Mouse (Mus musculus) hindbrain, postnatal 0 days (tissue): Measurements from ENCODE around the gene Slc22a14. TPM values are rescaled to one million over a fixed set of nuclear protein-coding genes. Genes with fewer than 3 reads are reported as not detected.

ENCODE experiments used
- ATAC-seq: fragments of 200-750 bp; cut with Nextera tagmentation; 2 replicates; pipeline ENCODE4 v1.8.0; 2017; ENCODE audit warnings: mild to moderate bottlenecking, moderate TSS enrichment, moderate library complexity
- DNase-seq: peaks from one replicate; pipeline ENCODE4 v3.0.0-alpha.2; 2015; ENCODE audit warnings: low spot score
- H3K27ac ChIP-seq: fragments of 300-500 bp; sonication (generic); 2 replicates; pipeline ENCODE4 v1.5.1; 2014; ENCODE audit warnings: mild to moderate bottlenecking
- H3K27me3 ChIP-seq: fragments of 300-500 bp; sonication (generic); 2 replicates; pipeline ENCODE4 v1.6.1; 2014; ENCODE audit warnings: low read length, mixed read lengths; ENCODE audit not compliant: insufficient read depth
- H3K36me3 ChIP-seq: fragments of 300-500 bp; sonication (generic); 2 replicates; pipeline ENCODE4 v1.6.1; 2014; ENCODE audit warnings: low read length, mixed read lengths; ENCODE audit not compliant: insufficient read depth
- H3K4me1 ChIP-seq: fragments of 300-500 bp; sonication (generic); 2 replicates; pipeline ENCODE4 v1.6.1; 2014; ENCODE audit warnings: antibody characterized with exemption, low read length, mixed read lengths; ENCODE audit not compliant: insufficient read depth
- H3K4me2 ChIP-seq: fragments of 300-500 bp; sonication (generic); 2 replicates; pipeline ENCODE4 v1.6.1; 2014; ENCODE audit warnings: low read depth, mild to moderate bottlenecking, low read length, moderate library complexity, mixed read lengths
- H3K4me3 ChIP-seq: fragments of 300-500 bp; sonication (generic); 2 replicates; pipeline ENCODE4 v1.5.1; 2014; ENCODE audit warnings: low read length
- H3K9ac ChIP-seq: fragments of 300-500 bp; sonication (generic); replicated peaks from 2 replicates; pipeline ENCODE4 v1.6.1; 2014; ENCODE audit warnings: mild to moderate bottlenecking, low read length, moderate library complexity, mixed read lengths
- H3K9me3 ChIP-seq: fragments of 300-500 bp; sonication (generic); 2 replicates; pipeline ENCODE4 v1.6.1; 2016; ENCODE audit warnings: low read length, mixed read lengths
- CTCF ChIP-seq: IDR thresholded peaks from 2 replicates; pipeline ENCODE4 v1.5.1; 2016; ENCODE audit warnings: antibody characterized with exemption, control low read depth, low read depth
- WGBS: fragments of 180-500 bp; shearing (Covaris S2); extraction: QIAGEN DNeasy Blood & Tissue Kit; methylation state at CpG from one replicate; pipeline ENCODE4 v1.1.7; 2014; 5-methylcytosine and 5-hydroxymethylcytosine counted together
- polyA plus RNA-seq: library from polyadenylated mRNA; unstranded; fragments of >200 nt; fragmentation: Nextera tagmentation; extraction: Ambion mirVana; gene quantifications from 2 replicates; pipeline ENCODE4 v1.2.1, GENCODE M21; 2015
- total RNA-seq: library from RNA; depleted of rRNA; stranded (reverse); fragments of >200 nt; gene quantifications from 2 replicates; pipeline ENCODE4 v1.2.3, GENCODE M21; 2014

Slc22a14 gene
- total and polyA plus RNA-seq, 2 experiments from 2014 or later = not detected

DNA sequence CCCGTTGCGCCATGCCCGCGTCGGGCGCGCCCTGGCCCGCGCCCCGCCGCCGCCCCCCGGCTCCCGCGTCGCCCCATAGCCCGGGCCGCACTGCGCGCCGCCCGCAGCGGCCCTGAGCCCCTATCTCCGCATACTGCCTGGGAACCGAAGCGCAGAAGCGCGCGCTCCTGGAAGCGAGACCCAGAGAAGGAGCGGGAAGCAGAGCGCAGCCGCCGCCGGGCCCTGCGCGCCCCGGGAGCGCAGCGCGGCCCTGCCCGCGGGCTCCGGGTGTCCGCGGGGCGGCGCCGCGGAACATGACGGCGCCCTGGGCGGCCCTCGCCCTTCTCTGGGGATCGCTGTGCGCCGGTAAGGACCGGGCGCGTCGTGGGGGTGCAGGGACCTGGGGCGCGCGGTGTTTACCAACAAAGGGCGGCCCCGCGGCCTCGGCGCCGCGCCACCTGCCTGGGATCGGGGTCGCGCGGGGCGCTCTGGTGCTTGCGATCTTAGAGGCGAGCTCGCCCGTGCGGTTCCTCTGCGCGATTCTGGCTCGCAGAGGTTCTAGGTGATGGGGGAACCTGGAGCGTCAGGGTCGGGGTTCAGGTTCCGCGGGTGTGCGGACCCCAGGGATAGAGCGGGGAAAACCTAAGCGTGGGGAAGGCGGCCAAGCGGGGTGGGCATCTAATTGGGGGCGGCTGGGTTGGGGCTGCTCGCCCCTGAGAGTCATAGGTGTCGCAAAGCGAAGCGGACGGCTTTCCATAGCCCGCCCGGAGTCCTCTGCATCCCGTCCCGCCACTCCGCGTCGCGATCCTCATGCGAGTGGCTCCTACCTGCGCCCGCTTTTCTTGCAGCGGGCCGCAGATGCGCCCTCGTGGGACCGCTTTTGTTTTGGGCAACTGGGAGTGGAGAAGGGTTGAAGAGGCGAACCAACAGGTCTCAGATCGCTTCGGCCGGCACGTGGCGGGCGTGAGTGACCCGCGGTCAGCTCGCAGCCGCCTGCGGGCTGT lies 37.2 kb upstream of the Slc22a14 start:
- ATAC-seq (no peak), DNase-seq (peak; percentile 69)
- peak overlapping the region; percentile 77 for H3K4me2 ChIP-seq
- peak overlapping the region; percentile 75 for H3K4me3 ChIP-seq
- no peaks in the 10 kb centered on the region for H3K36me3 ChIP-seq
- under 1% methylated on average over 110 of the region's 127 CpGs for whole genome bisulfite sequencing
- no peaks in the 10 kb centered on the region for H3K27me3 ChIP-seq
- no peaks in the 10 kb centered on the region for H3K9me3 ChIP-seq
- H3K9ac ChIP-seq = peak overlapping the region; percentile 100
- no peak for TF ChIP-seq CTCF
- H3K27ac ChIP-seq = peak overlapping the region; percentile 99
- peaks cover 13% of the 10 kb centered on the region for H3K4me1 ChIP-seq

DNA sequence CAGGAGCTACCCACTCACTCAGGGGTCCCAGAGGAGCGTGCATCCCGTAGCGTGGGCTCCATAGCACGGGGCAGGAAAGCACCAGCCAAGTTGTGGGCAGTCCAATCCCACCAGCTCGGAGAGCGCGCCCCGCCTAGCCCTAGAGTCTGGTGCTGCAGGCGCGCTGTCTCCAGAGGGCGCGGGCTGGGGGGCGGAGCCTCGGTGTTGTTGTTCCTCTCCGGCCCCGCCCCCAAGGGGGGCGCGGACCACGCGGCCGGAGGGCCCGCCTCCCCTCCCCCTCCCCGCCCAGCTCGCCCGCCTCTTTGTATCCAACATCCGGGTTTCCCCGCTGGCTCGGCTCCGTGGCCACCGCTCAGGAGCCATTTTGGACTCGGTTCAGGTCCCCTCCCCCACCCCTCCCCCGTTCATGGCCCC lies 36.5 kb upstream of the Slc22a14 start, which contains the start of gene Acvr2b:
TSS of gene Acvr2b (plus strand) at position 318 of the 414 bp plus-strand sequence.
- H3K4me1 ChIP-seq = peaks cover 13% of the 10 kb centered on the region
- 0% methylated on average over 19 of the region's 32 CpGs for WGBS
- peak; percentile 99 for DNase-seq
- H3K4me3 ChIP-seq = peak within 1 kb of the TSS; percentile 75
- ATAC-seq = peak; percentile 96
- peak within 1 kb of the TSS; percentile 100 for H3K9ac ChIP-seq
- peak; percentile 62 for TF ChIP-seq CTCF
- H3K27me3 ChIP-seq = no peaks in the 10 kb centered on the region
- H3K9me3 ChIP-seq = no peaks in the 10 kb centered on the region
- H3K27ac ChIP-seq = peak within 1 kb of the TSS; percentile 99
- H3K36me3 ChIP-seq = no peaks in the 10 kb centered on the region
- H3K4me2 ChIP-seq = peak within 1 kb of the TSS; percentile 77

DNA sequence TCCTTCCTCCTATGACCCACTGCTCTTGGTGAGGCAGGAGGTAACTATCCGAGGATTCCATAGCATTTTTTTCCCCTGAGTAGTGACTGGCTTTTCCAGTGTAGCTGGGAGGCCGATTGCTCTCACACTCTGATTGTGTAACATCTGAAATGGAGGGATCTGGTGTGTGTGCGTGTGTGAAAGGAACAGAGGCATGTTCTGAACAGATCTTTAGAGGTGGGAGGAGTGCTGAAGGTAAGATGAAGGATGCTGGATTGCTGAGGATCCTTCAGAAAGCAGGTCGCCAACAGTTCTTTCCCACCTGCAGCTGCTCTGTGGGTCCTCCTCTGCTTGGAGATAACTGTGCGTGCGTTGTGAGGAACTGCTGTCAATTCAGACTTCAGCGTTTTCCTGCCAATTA lies 36.0 kb upstream of the Slc22a14 start:
- no peak for ATAC-seq

DNA sequence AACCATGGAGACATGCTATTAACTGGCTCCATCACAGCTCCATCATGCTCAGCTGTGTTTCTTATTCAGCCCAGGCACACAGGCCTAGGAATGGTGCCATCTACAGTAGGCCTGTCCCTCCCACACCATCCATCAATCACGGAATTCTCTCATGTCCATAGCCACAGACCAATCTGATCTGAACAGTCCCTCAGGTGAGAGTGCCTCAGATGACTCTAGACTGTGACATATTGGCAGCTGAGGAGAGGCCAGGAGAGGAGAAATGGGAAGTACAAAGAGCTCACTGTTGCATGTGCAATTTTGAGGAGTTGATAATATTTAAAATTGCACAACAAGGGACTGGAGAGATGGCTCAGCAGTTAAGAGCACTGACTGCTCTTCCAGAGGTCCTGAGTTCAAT lies 29.5 kb upstream of the Slc22a14 start:
- Histone ChIP-seq H3K36me3 (no peaks in the 10 kb centered on the region), H3K4me2 (no peak overlapping the region), H3K4me1 (no peaks in the 10 kb centered on the region), H3K9ac (no peak overlapping the region), H3K9me3 (no peaks in the 10 kb centered on the region), H3K4me3 (no peak overlapping the region), H3K27ac (no peak overlapping the region), H3K27me3 (no peaks in the 10 kb centered on the region)
- no peak for TF ChIP-seq CTCF
- DNase-seq (no peak), ATAC-seq (no peak)
- 76% methylated on average over 1 of the region's 1 CpGs for WGBS

More for the DNA sequence above, 36.0 kb upstream of the Slc22a14 start:
- H3K9ac ChIP-seq = peak overlapping the region; percentile 100; the same call in 1 of the 2 replicates
- DNase-seq = no peak
- no peaks in the 10 kb centered on the region for H3K27me3 ChIP-seq
- H3K4me1 ChIP-seq = peaks cover 13% of the 10 kb centered on the region
- peak overlapping the region; percentile 75 for H3K4me3 ChIP-seq
- no peaks in the 10 kb centered on the region for H3K36me3 ChIP-seq
- no peak for TF ChIP-seq CTCF
- H3K27ac ChIP-seq = peak overlapping the region; percentile 99; the same call in 1 of the 2 replicates
- no peaks in the 10 kb centered on the region for H3K9me3 ChIP-seq
- 2% methylated on average over 7 of the region's 7 CpGs for WGBS
- H3K4me2 ChIP-seq = peak overlapping the region; percentile 77

DNA sequence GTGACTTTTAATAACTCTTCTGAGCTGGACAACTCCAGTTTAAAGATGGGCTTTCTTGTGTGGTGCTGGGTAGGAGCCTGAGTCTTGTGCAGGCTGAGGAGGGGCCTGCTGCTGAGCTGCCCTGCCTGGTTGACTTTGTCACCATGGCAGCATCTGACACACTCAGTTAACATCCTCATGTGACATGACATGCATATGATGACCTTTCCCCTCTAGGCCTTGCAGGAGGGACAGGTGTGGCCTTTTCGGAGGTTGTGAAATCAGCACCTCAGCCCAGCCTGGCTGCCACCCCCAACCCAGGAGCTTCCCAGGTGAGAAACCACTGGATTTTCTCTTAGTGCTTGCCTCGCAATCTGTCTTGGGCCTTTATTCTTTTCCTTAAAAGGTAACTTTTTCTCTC lies 24.9 kb upstream of the Slc22a14 start:
- ATAC-seq (no peak), DNase-seq (no peak)
- WGBS = 97% methylated on average over 2 of the region's 2 CpGs
- Histone ChIP-seq H3K27ac (no peak overlapping the region), H3K4me2 (no peak overlapping the region), H3K9ac (no peak overlapping the region), H3K27me3 (no peaks in the 10 kb centered on the region), H3K4me3 (no peak overlapping the region), H3K4me1 (no peaks in the 10 kb centered on the region), H3K36me3 (no peaks in the 10 kb centered on the region), H3K9me3 (no peaks in the 10 kb centered on the region)
- TF ChIP-seq CTCF = no peak

DNA sequence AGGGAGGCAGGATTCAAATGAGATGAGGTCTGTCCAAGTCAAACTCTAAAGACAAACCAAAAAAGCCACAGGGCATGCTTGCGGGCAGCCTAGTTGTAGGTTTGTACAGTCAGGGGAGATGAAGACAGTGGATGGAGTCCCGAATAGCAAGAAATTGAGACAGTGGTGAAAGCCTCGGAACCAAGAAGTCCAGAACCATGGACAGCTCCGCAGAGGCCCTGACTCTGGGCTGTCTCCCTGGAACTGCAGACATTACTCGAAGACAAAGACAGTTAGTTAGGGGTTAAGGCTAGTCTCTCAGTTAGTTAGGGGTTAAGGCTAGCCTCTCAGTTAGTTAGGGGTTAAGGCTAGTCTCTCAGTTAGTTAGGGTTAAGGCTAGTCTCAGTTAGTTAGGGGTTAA lies 23.6 kb upstream of the Slc22a14 start:
- no peaks in the 10 kb centered on the region for H3K27me3 ChIP-seq
- no peaks in the 10 kb centered on the region for H3K4me1 ChIP-seq
- TF ChIP-seq CTCF = no peak
- no peak for ATAC-seq
- H3K9ac ChIP-seq = no peak overlapping the region
- DNase-seq = no peak
- H3K9me3 ChIP-seq = no peaks in the 10 kb centered on the region
- 66% methylated on average over 5 of the region's 5 CpGs for WGBS
- H3K4me2 ChIP-seq = no peak overlapping the region
- H3K36me3 ChIP-seq = no peaks in the 10 kb centered on the region
- no peak overlapping the region for H3K27ac ChIP-seq
- H3K4me3 ChIP-seq = no peak overlapping the region

DNA sequence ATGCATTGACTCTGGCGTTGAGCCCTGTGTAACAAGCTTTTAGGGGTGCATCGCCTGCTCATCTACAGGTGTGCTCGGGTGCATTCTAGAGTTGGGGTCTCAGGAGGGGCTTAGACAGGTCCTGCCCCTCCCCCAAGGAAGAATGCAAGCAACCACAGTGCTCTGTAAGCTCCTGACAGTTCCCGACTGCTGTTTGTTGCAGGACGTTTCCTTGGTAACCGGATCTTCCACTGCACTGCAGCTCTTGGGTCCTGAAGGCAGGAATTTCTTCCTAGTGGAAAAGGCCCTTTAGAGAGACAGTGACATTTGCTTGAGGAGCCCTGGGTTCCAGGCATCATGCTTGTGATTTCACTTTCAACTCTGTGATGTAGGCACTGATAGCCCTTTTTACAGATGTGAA lies 17.2 kb upstream of the Slc22a14 start:
- H3K4me2 ChIP-seq = no peak overlapping the region
- DNase-seq (peak; percentile 32), ATAC-seq (0 out of 2 replicates have a peak, but pooled peaks have one; percentile 32)
- H3K4me3 ChIP-seq = no peak overlapping the region
- WGBS = 59% methylated on average over 6 of the region's 6 CpGs
- no peaks in the 10 kb centered on the region for H3K4me1 ChIP-seq
- no peak overlapping the region; the same call in 1 of the 2 replicates for H3K27ac ChIP-seq
- TF ChIP-seq CTCF = no peak
- no peaks in the 10 kb centered on the region for H3K27me3 ChIP-seq
- H3K36me3 ChIP-seq = no peaks in the 10 kb centered on the region
- H3K9me3 ChIP-seq = no peaks in the 10 kb centered on the region
- H3K9ac ChIP-seq = no peak overlapping the region
